Mouse (Mus musculus): Measurements from ENCODE around the gene 5730455P16Rik. TPM values are rescaled to one million over a fixed set of nuclear protein-coding genes. Genes with fewer than 3 reads are reported as not detected.
A peak's percentile ranks its signal among the peaks of the same experiment; 100 is the strongest.
"Not testable (repeated sequence)": the region's sequence is repeated elsewhere in the genome, so short reads cannot be mapped to it uniquely, and the experiment has no call there.

The 5730455P16Rik gene
- total and polyA plus RNA-seq, 2 experiments from 2014 or later, result 25.2 to 50.6 TPM

DNA sequence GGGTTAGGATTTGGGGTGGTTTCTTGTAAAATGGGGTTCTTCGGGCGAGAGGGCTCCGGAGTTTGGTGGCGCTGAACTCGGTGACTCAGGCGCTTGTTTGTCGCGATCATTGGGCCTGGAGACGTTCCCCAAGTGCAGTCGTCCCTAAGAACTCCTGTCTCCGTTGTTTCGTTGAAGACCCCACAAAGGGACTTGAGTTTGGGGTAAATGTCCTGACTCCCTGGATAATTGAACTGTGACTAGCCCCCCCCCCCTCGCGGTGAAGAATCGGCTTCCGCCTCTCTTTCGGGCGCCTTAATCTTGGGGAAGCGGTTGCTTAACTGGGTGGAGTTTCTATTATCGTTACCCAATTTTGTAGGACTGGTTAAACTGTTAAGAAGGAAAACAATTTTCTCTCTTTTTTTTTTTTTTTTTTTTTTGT is 5.8 kb upstream of the 5730455P16Rik start:
- no peaks in the 10 kb centered on the region for H3K27me3 ChIP-seq (ENCODE audit: insufficient read depth, low read length)
- H3K9me3 ChIP-seq (ENCODE audit: low read length), result no peaks in the 10 kb centered on the region
- H3K36me3 ChIP-seq (ENCODE audit: insufficient read depth, low read length), result peaks cover 1% of the 10 kb centered on the region; the same call in 1 of the 2 replicates
- TF ChIP-seq CTCF (IDR thresholded peaks at IDR 0.05), result no peak
- ATAC-seq (ENCODE audit: low FRiP score), result peak; percentile 39
- peak overlapping the region; percentile 97 for H3K9ac ChIP-seq (replicated peaks; ENCODE audit: low read length, poor library complexity, severe bottlenecking)
- H3K4me1 ChIP-seq (ENCODE audit: insufficient read depth, low read length), result peaks cover 14% of the 10 kb centered on the region
- H3K4me2 ChIP-seq (ENCODE audit: low read depth, low read length, poor library complexity, severe bottlenecking), result peak overlapping the region; percentile 88
- WGBS, result under 1% methylated on average over 20 of the region's 20 CpGs
- peak overlapping the region; percentile 95 for H3K27ac ChIP-seq (ENCODE audit: low read depth, low read length)
- no peak for DNase-seq (ENCODE audit: low spot score)
- H3K4me3 ChIP-seq (ENCODE audit: low read depth, low read length), result peak overlapping the region; percentile 81

- Histone ChIP-seq H3K4me1 (ENCODE audit: insufficient read depth, low read length) (peaks cover 14% of the 10 kb centered on the region), H3K4me2 (ENCODE audit: low read depth, low read length, poor library complexity, severe bottlenecking) (peak within 1 kb of the TSS; percentile 88), H3K9me3 (ENCODE audit: low read length) (no peaks in the 10 kb centered on the region), H3K9ac (replicated peaks; ENCODE audit: low read length, poor library complexity, severe bottlenecking) (peak within 1 kb of the TSS; percentile 97), H3K4me3 (ENCODE audit: low read depth, low read length) (peak within 1 kb of the TSS; percentile 81), H3K27ac (ENCODE audit: low read depth, low read length) (peak within 1 kb of the TSS; percentile 95), H3K36me3 (ENCODE audit: insufficient read depth, low read length) (no peaks in the 10 kb centered on the region), H3K27me3 (ENCODE audit: insufficient read depth, low read length) (no peaks in the 10 kb centered on the region)
- DNase-seq (ENCODE audit: low spot score) (peak; percentile 99), ATAC-seq (ENCODE audit: low FRiP score) (peak; percentile 94)
- 0% methylated on average over 33 of the region's 33 CpGs for WGBS
- peak; percentile 23 for TF ChIP-seq CTCF (IDR thresholded peaks at IDR 0.05)
Observed at GRCm38 (mm10) chr11:80383019-80383625, 5.3 kb upstream of the 5730455P16Rik start, which contains the start of gene Zfp207. TSS of gene Zfp207 (plus strand) at chr11:80383279.

- ATAC-seq (ENCODE audit: low FRiP score), result no peak
- H3K27me3 ChIP-seq (ENCODE audit: insufficient read depth, low read length), result no peaks in the 10 kb centered on the region
- 5% methylated on average over 12 of the region's 12 CpGs for WGBS
Observed at GRCm38 (mm10) chr11:80382626-80383018, 4.8 kb upstream of the 5730455P16Rik start.

DNA sequence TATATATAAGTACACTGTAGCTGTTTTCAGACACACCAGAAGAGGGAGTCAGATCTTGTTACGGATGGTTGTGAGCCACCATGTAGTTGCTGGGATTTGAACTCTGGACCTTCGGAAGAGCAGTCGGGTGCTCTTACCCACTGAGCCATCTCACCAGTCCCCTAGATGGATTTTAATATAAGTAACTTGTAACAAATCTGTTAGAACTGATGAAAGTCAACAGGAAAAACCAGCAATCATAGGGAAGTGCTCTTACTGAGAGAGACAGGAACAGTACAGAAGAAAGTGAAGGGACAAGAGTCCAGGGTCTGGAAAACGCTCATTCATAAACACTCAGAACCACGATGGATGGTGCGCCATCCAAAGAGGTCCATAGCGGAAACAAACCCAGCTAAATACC is 1.4 kb upstream of the 5730455P16Rik start:
- not testable (repeated sequence) for ATAC-seq (ENCODE audit: low FRiP score); H3K27ac ChIP-seq (ENCODE audit: low read depth, low read length); H3K36me3 ChIP-seq (ENCODE audit: insufficient read depth, low read length); H3K9me3 ChIP-seq (ENCODE audit: low read length); H3K4me2 ChIP-seq (ENCODE audit: low read depth, low read length, poor library complexity, severe bottlenecking); H3K4me1 ChIP-seq (ENCODE audit: insufficient read depth, low read length); H3K9ac ChIP-seq (replicated peaks; ENCODE audit: low read length, poor library complexity, severe bottlenecking); H3K4me3 ChIP-seq (ENCODE audit: low read depth, low read length); H3K27me3 ChIP-seq (ENCODE audit: insufficient read depth, low read length); DNase-seq (ENCODE audit: low spot score)
- 95% methylated on average over 7 of the region's 7 CpGs for WGBS

More at GRCm38 (mm10) chr11:80382626-80383018, 4.8 kb upstream of the 5730455P16Rik start:
- Histone ChIP-seq H3K9me3 (ENCODE audit: low read length) (no peaks in the 10 kb centered on the region), H3K36me3 (ENCODE audit: insufficient read depth, low read length) (no peaks in the 10 kb centered on the region), H3K4me3 (ENCODE audit: low read depth, low read length) (peak overlapping the region; percentile 81), H3K9ac (replicated peaks; ENCODE audit: low read length, poor library complexity, severe bottlenecking) (peak overlapping the region; percentile 69), H3K27ac (ENCODE audit: low read depth, low read length) (peak overlapping the region; percentile 95), H3K4me2 (ENCODE audit: low read depth, low read length, poor library complexity, severe bottlenecking) (peak overlapping the region; percentile 52), H3K4me1 (ENCODE audit: insufficient read depth, low read length) (peaks cover 14% of the 10 kb centered on the region)
- DNase-seq (ENCODE audit: low spot score), result peak; percentile 42
- TF ChIP-seq CTCF (IDR thresholded peaks at IDR 0.05), result no peak

DNA sequence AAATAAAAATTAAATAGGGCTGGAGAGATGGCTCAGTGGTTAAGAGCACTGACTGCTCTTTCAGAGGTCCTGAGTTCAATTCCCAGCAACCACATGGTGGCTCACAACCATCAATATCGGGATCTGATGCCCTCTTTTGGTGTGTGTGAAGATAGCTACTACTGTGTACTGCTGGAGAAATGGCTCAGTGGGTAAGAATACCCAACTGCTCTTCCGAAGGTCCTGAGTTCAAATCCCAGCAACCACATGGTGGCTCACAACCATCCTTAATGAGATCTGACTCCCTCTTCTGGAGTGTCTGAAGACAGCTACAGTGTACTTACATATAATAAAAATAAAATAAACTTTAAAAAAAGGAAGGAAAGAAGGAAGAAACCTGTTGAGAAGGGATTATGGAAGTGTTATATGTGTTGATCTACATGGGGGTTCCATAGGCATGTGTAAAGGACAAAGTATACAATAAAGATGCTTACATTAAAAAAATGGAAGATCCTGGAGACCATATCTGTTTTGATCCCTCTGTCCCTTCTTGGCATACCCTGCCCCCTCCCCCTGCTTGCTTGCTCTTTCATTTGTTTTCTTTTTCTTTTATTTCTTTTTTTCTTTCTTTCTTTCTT is 726 bp upstream of the 5730455P16Rik start:
- Histone ChIP-seq H3K4me2 (ENCODE audit: low read depth, low read length, poor library complexity, severe bottlenecking) (peak overlapping the region; percentile 80), H3K27ac (ENCODE audit: low read depth, low read length) (peak overlapping the region; percentile 91), H3K4me3 (ENCODE audit: low read depth, low read length) (peak overlapping the region; percentile 90), H3K36me3 (ENCODE audit: insufficient read depth, low read length) (peaks cover 14% of the 10 kb centered on the region), H3K9ac (replicated peaks; ENCODE audit: low read length, poor library complexity, severe bottlenecking) (peak overlapping the region; percentile 95; the same call in 1 of the 2 replicates)
- not testable (repeated sequence) for H3K4me1 ChIP-seq (ENCODE audit: insufficient read depth, low read length); H3K9me3 ChIP-seq (ENCODE audit: low read length); H3K27me3 ChIP-seq (ENCODE audit: insufficient read depth, low read length); DNase-seq (ENCODE audit: low spot score); ATAC-seq (ENCODE audit: low FRiP score)
- 59% methylated on average over 2 of the region's 2 CpGs for WGBS

DNA sequence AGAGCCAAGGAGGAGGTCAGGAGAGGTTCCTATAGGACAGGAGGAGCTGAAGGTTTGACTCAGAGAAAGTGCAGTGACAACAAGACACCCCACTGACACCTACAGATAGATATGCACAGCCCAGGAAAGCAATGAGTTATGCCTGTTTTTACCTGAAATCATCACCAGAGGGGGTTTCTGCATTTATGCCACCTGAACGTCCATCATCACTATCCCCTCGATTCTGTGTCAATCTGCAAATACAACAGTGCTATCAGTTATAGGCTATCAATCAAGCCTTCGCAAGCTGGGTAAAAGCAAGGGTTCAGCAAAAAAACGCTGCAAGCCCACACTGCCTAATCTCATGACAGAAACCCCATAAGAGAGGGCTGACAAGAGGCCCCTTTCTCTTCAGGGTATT is 1.2 kb downstream of the 5730455P16Rik start:
- 0 out of 2 replicates have a peak overlapping the region, but pooled peaks have one; percentile 95 for H3K9ac ChIP-seq (replicated peaks; ENCODE audit: low read length, poor library complexity, severe bottlenecking)
- ATAC-seq (ENCODE audit: low FRiP score), result no peak
- no peaks in the 10 kb centered on the region for H3K9me3 ChIP-seq (ENCODE audit: low read length)
- 66% methylated on average over 4 of the region's 4 CpGs for WGBS
- H3K36me3 ChIP-seq (ENCODE audit: insufficient read depth, low read length), result peaks cover 19% of the 10 kb centered on the region
- TF ChIP-seq CTCF (IDR thresholded peaks at IDR 0.05), result peak; percentile 56
- H3K27me3 ChIP-seq (ENCODE audit: insufficient read depth, low read length), result no peaks in the 10 kb centered on the region
- 0 out of 2 replicates have a peak, but pooled peaks cover 7% of the 10 kb centered on the region for H3K4me1 ChIP-seq (ENCODE audit: insufficient read depth, low read length)
- H3K4me3 ChIP-seq (ENCODE audit: low read depth, low read length), result peak overlapping the region; percentile 90; the same call in 1 of the 2 replicates
- peak; percentile 26 for DNase-seq (ENCODE audit: low spot score)
- H3K27ac ChIP-seq (ENCODE audit: low read depth, low read length), result no peak overlapping the region
- peak overlapping the region; percentile 80 for H3K4me2 ChIP-seq (ENCODE audit: low read depth, low read length, poor library complexity, severe bottlenecking)

Data from midbrain, postnatal 0 days (tissue).